ENCODE assay signal across 29 mouse cellular contexts in the genomic region with DNA sequence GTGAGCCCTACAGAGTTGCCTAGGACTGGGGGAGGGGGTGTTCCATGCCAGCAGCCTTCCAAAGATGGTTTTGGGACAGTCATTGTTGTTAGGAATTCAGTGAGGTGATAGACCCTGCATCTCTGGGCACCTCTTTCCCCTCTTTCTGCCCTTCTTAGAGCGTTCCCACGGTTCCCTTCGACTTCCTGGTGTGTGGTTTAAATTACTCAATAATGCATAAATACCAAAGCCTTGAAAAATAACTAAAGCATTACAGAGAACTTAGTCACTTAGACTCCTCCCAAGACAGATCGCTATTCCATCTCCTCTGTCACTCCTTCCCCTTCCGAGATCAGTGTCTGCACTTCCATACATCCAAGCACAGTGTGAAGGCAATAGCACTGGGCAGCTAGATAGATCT. TPM values are rescaled to one million over a fixed set of nuclear protein-coding genes. Genes with fewer than 3 reads are reported as not detected.
"Had no signal": no experiment of that assay in that cellular context is flagged by ENCODE, and none has a peak within 500 bp of the region (broad histone marks: within the 10 kb centered on the region; RNA-seq: fewer than 3 reads in every experiment).

No protein-coding gene starts in this region.

- DNase-seq: kidney, adult 11 months; kidney, adult 8-10 months; kidney, postnatal 10 days; kidney, postnatal 36 days; layer of hippocampus, postnatal 36 days; left cerebral cortex, postnatal 4 days; liver, postnatal 0 days; lung, embryonic 14.5 days; lung, postnatal 36 days; midbrain, embryonic 14.5 days; thymus, adult 18-20 months; thymus, postnatal 14 days; thymus, postnatal 4 days had no signal

- H3K4me3 ChIP-seq: kidney, embryonic 15.5 days; left cerebral cortex, adult 2 months; limb, embryonic 12.5 days; limb, embryonic 15.5 days; megakaryocyte, embryonic 14.5 days; neural tube, embryonic 12.5 days had no signal

- H3K27me3 ChIP-seq: kidney, embryonic 15.5 days; limb, embryonic 15.5 days; neural tube, embryonic 12.5 days had no signal

- ATAC-seq: liver, postnatal 0 days; lung, postnatal 0 days had no signal

- H3K36me3 ChIP-seq: kidney, embryonic 15.5 days; limb, embryonic 12.5 days; limb, embryonic 15.5 days; neural tube, embryonic 12.5 days had no signal

RNA-seq across cellular contexts. Expression of a gene that starts 32.0 kb away (rescaled TPM):
- polyA plus RNA-seq: kidney, embryonic 15.5 days; liver, postnatal 0 days; lung, embryonic 14.5 days; lung, postnatal 0 days had no signal

RNA-seq across cellular contexts. Expression of a gene that starts 59.2 kb away (rescaled TPM):
- total RNA-seq: layer of hippocampus, postnatal 10 days; layer of hippocampus, postnatal 36 days; left cerebral cortex, adult 2 months; left cerebral cortex, postnatal 10 days; left cerebral cortex, postnatal 4 days; midbrain, postnatal 0 days had no signal
- polyA plus RNA-seq: kidney, embryonic 15.5 days; limb, embryonic 12.5 days; limb, embryonic 15.5 days; liver, embryonic 11.5 days; liver, embryonic 14.5 days; liver, postnatal 0 days; lung, embryonic 14.5 days; lung, postnatal 0 days; midbrain, embryonic 11.5 days; midbrain, embryonic 14.5 days; midbrain, postnatal 0 days; neural tube, embryonic 12.5 days; small intestine, adult 2 months; spleen, adult 2 months; stomach, embryonic 16.5 days had no signal
